Mouse (Mus musculus): ENCODE measurements around the gene Fastkd5. TPM values are rescaled to one million over a fixed set of nuclear protein-coding genes. Genes with fewer than 3 reads are reported as not detected.
"Not testable (repeated sequence)": the region's sequence is repeated elsewhere in the genome, so short reads cannot be mapped to it uniquely, and the experiment has no call there.

Fastkd5 gene
- polyA plus RNA-seq, 1 experiment from 2014 or later = 23.8 TPM

GRCm38 (mm10) chr2:130656536-130656935 is 26.7 kb upstream of the Fastkd5 start:
- no peaks in the 10 kb centered on the region for H3K27me3 ChIP-seq (ENCODE audit: control insufficient read depth, insufficient read depth, low read length)

GRCm38 (mm10) chr2:130655660-130656339 is 26.0 kb upstream of the Fastkd5 start:
- Histone ChIP-seq H3K9me3 (replicated peaks; ENCODE audit: control insufficient read depth, low read length) (no peaks in the 10 kb centered on the region), H3K27ac (replicated peaks; ENCODE audit: low read depth, low read length) (no peak overlapping the region), H3K9ac (replicated peaks; ENCODE audit: low read length) (no peak overlapping the region), H3K4me3 (ENCODE audit: low read depth, low read length) (no peak overlapping the region), H3K4me2 (ENCODE audit: low read depth, low read length) (no peak overlapping the region), H3K4me1 (ENCODE audit: control insufficient read depth, insufficient read depth, low read length) (no peaks in the 10 kb centered on the region), H3K36me3 (replicated peaks; ENCODE audit: control insufficient read depth, insufficient read depth, low read depth, low read length) (peaks cover 7% of the 10 kb centered on the region), H3K27me3 (ENCODE audit: control insufficient read depth, insufficient read depth, low read length) (no peaks in the 10 kb centered on the region)
- no peak for ATAC-seq (replicated peaks; ENCODE audit: insufficient number of reproducible peaks, low FRiP score, low TSS enrichment, low read depth)
- DNase-seq (ENCODE audit: low spot score) = no peak
- 95% methylated on average over 6 of the region's 6 CpGs for WGBS

More at GRCm38 (mm10) chr2:130656536-130656935, 26.7 kb upstream of the Fastkd5 start:
- H3K9me3 ChIP-seq (replicated peaks; ENCODE audit: control insufficient read depth, low read length) = no peaks in the 10 kb centered on the region
- 92% methylated on average over 9 of the region's 9 CpGs for WGBS
- H3K27ac ChIP-seq (replicated peaks; ENCODE audit: low read depth, low read length) = no peak overlapping the region
- no peak overlapping the region for H3K4me3 ChIP-seq (ENCODE audit: low read depth, low read length)
- H3K4me2 ChIP-seq (ENCODE audit: low read depth, low read length) = no peak overlapping the region
- DNase-seq (ENCODE audit: low spot score) (no peak), ATAC-seq (replicated peaks; ENCODE audit: insufficient number of reproducible peaks, low FRiP score, low TSS enrichment, low read depth) (no peak)
- H3K36me3 ChIP-seq (replicated peaks; ENCODE audit: control insufficient read depth, insufficient read depth, low read depth, low read length) = peaks cover 7% of the 10 kb centered on the region
- no peaks in the 10 kb centered on the region for H3K4me1 ChIP-seq (ENCODE audit: control insufficient read depth, insufficient read depth, low read length)
- H3K9ac ChIP-seq (replicated peaks; ENCODE audit: low read length) = no peak overlapping the region

GRCm38 (mm10) chr2:130653760-130654159 is 23.9 kb upstream of the Fastkd5 start:
- Histone ChIP-seq H3K27ac (replicated peaks; ENCODE audit: low read depth, low read length) (no peak overlapping the region), H3K4me2 (ENCODE audit: low read depth, low read length) (no peak overlapping the region)
- WGBS = 78% methylated on average over 1 of the region's 1 CpGs

GRCm38 (mm10) chr2:130653303-130653702 is 23.5 kb upstream of the Fastkd5 start:
- DNase-seq (ENCODE audit: low spot score) (no peak), ATAC-seq (replicated peaks; ENCODE audit: insufficient number of reproducible peaks, low FRiP score, low TSS enrichment, low read depth) (no peak)
- H3K27ac ChIP-seq (replicated peaks; ENCODE audit: low read depth, low read length) = no peak overlapping the region
- H3K4me3 ChIP-seq (ENCODE audit: low read depth, low read length) = no peak overlapping the region
- WGBS = 90% methylated on average over 2 of the region's 2 CpGs
- H3K27me3 ChIP-seq (ENCODE audit: control insufficient read depth, insufficient read depth, low read length) = no peaks in the 10 kb centered on the region
- H3K36me3 ChIP-seq (replicated peaks; ENCODE audit: control insufficient read depth, insufficient read depth, low read depth, low read length) = peaks cover 5% of the 10 kb centered on the region
- no peak overlapping the region for H3K9ac ChIP-seq (replicated peaks; ENCODE audit: low read length)
- H3K4me2 ChIP-seq (ENCODE audit: low read depth, low read length) = no peak overlapping the region
- H3K9me3 ChIP-seq (replicated peaks; ENCODE audit: control insufficient read depth, low read length) = no peaks in the 10 kb centered on the region
- no peaks in the 10 kb centered on the region for H3K4me1 ChIP-seq (ENCODE audit: control insufficient read depth, insufficient read depth, low read length)

More at GRCm38 (mm10) chr2:130653760-130654159, 23.9 kb upstream of the Fastkd5 start:
- Histone ChIP-seq H3K9ac (replicated peaks; ENCODE audit: low read length) (no peak overlapping the region), H3K9me3 (replicated peaks; ENCODE audit: control insufficient read depth, low read length) (no peaks in the 10 kb centered on the region), H3K4me1 (ENCODE audit: control insufficient read depth, insufficient read depth, low read length) (no peaks in the 10 kb centered on the region), H3K4me3 (ENCODE audit: low read depth, low read length) (no peak overlapping the region), H3K27me3 (ENCODE audit: control insufficient read depth, insufficient read depth, low read length) (no peaks in the 10 kb centered on the region), H3K36me3 (replicated peaks; ENCODE audit: control insufficient read depth, insufficient read depth, low read depth, low read length) (peaks cover 5% of the 10 kb centered on the region)
- DNase-seq (ENCODE audit: low spot score) (no peak), ATAC-seq (replicated peaks; ENCODE audit: insufficient number of reproducible peaks, low FRiP score, low TSS enrichment, low read depth) (no peak)

GRCm38 (mm10) chr2:130649028-130649427 is 19.2 kb upstream of the Fastkd5 start:
- not testable (repeated sequence) for H3K4me2 ChIP-seq (ENCODE audit: low read depth, low read length); H3K27me3 ChIP-seq (ENCODE audit: control insufficient read depth, insufficient read depth, low read length); H3K9ac ChIP-seq (replicated peaks; ENCODE audit: low read length); DNase-seq (ENCODE audit: low spot score); H3K4me3 ChIP-seq (ENCODE audit: low read depth, low read length); H3K4me1 ChIP-seq (ENCODE audit: control insufficient read depth, insufficient read depth, low read length); H3K36me3 ChIP-seq (replicated peaks; ENCODE audit: control insufficient read depth, insufficient read depth, low read depth, low read length); H3K9me3 ChIP-seq (replicated peaks; ENCODE audit: control insufficient read depth, low read length); ATAC-seq (replicated peaks; ENCODE audit: insufficient number of reproducible peaks, low FRiP score, low TSS enrichment, low read depth); H3K27ac ChIP-seq (replicated peaks; ENCODE audit: low read depth, low read length)
- 81% methylated on average over 6 of the region's 6 CpGs for WGBS

- Histone ChIP-seq H3K4me1 (ENCODE audit: control insufficient read depth, insufficient read depth, low read length) (no peaks in the 10 kb centered on the region), H3K27me3 (ENCODE audit: control insufficient read depth, insufficient read depth, low read length) (no peaks in the 10 kb centered on the region), H3K4me3 (ENCODE audit: low read depth, low read length) (no peak overlapping the region), H3K36me3 (replicated peaks; ENCODE audit: control insufficient read depth, insufficient read depth, low read depth, low read length) (no peaks in the 10 kb centered on the region), H3K27ac (replicated peaks; ENCODE audit: low read depth, low read length) (no peak overlapping the region), H3K4me2 (ENCODE audit: low read depth, low read length) (no peak overlapping the region), H3K9me3 (replicated peaks; ENCODE audit: control insufficient read depth, low read length) (no peaks in the 10 kb centered on the region), H3K9ac (replicated peaks; ENCODE audit: low read length) (no peak overlapping the region)
- 80% methylated on average over 4 of the region's 4 CpGs for WGBS
- ATAC-seq (replicated peaks; ENCODE audit: insufficient number of reproducible peaks, low FRiP score, low TSS enrichment, low read depth) (no peak), DNase-seq (ENCODE audit: low spot score) (no peak)
Measured at GRCm38 (mm10) chr2:130645198-130645597, 15.4 kb upstream of the Fastkd5 start.

- DNase-seq (ENCODE audit: low spot score) (peak; percentile 96), ATAC-seq (replicated peaks; ENCODE audit: insufficient number of reproducible peaks, low FRiP score, low TSS enrichment, low read depth) (peak; percentile 97)
- H3K4me3 ChIP-seq (ENCODE audit: low read depth, low read length) = peak within 1 kb of the TSS; percentile 58
- H3K9ac ChIP-seq (replicated peaks; ENCODE audit: low read length) = peak within 1 kb of the TSS; percentile 46
- 4% methylated on average over 28 of the region's 40 CpGs for WGBS
- no peaks in the 10 kb centered on the region for H3K9me3 ChIP-seq (replicated peaks; ENCODE audit: control insufficient read depth, low read length)
- no peak within 1 kb of the TSS for H3K27ac ChIP-seq (replicated peaks; ENCODE audit: low read depth, low read length)
- peaks cover 9% of the 10 kb centered on the region for H3K27me3 ChIP-seq (ENCODE audit: control insufficient read depth, insufficient read depth, low read length)
- no peaks in the 10 kb centered on the region for H3K36me3 ChIP-seq (replicated peaks; ENCODE audit: control insufficient read depth, insufficient read depth, low read depth, low read length)
- H3K4me1 ChIP-seq (ENCODE audit: control insufficient read depth, insufficient read depth, low read length) = no peaks in the 10 kb centered on the region
- peak within 1 kb of the TSS; percentile 97 for H3K4me2 ChIP-seq (ENCODE audit: low read depth, low read length)
Measured at GRCm38 (mm10) chr2:130642684-130643369, 13.0 kb upstream of the Fastkd5 start, which contains the start of gene Lzts3. Lzts3 (minus strand) TSS chr2:130642803.

- Histone ChIP-seq H3K27ac (replicated peaks; ENCODE audit: low read depth, low read length) (no peak overlapping the region), H3K4me2 (ENCODE audit: low read depth, low read length) (peak overlapping the region; percentile 97), H3K9ac (replicated peaks; ENCODE audit: low read length) (peak overlapping the region; percentile 46), H3K27me3 (ENCODE audit: control insufficient read depth, insufficient read depth, low read length) (peaks cover 10% of the 10 kb centered on the region), H3K36me3 (replicated peaks; ENCODE audit: control insufficient read depth, insufficient read depth, low read depth, low read length) (no peaks in the 10 kb centered on the region), H3K4me1 (ENCODE audit: control insufficient read depth, insufficient read depth, low read length) (no peaks in the 10 kb centered on the region), H3K4me3 (ENCODE audit: low read depth, low read length) (peak overlapping the region; percentile 58), H3K9me3 (replicated peaks; ENCODE audit: control insufficient read depth, low read length) (no peaks in the 10 kb centered on the region)
- ATAC-seq (replicated peaks; ENCODE audit: insufficient number of reproducible peaks, low FRiP score, low TSS enrichment, low read depth) (peak; percentile 53), DNase-seq (ENCODE audit: low spot score) (peak; percentile 40)
- WGBS = 0% methylated on average over 15 of the region's 27 CpGs
Measured at GRCm38 (mm10) chr2:130642197-130642660, 12.4 kb upstream of the Fastkd5 start.

Data from embryonic facial prominence, embryonic 11.5 days (tissue).